Mouse (Mus musculus): Measurements from ENCODE around the gene Rbm41.

Gene Rbm41

GRCm38 (mm10) chrX:139997740-139998690, at the start of gene Rbm41:
Gene Rbm41, minus strand, starts transcription at chrX:139998595.
- Histone ChIP-seq H3K36me3 (ENCODE audit: insufficient read depth, low read length) (peaks cover 11% of the 10 kb centered on the region), H3K4me3 (replicated peaks; ENCODE audit: low read length) (peak within 1 kb of the TSS; percentile 67), H3K9me3 (ENCODE audit: low read length) (no peaks in the 10 kb centered on the region), H3K4me1 (replicated peaks; ENCODE audit: low read depth, low read length) (peaks cover 39% of the 10 kb centered on the region), H3K27me3 (ENCODE audit: insufficient read depth, low read length) (no peaks in the 10 kb centered on the region)
- TF ChIP-seq POU5F1 (IDR thresholded peaks at IDR 0.05; ENCODE audit: borderline replicate concordance, low read length), result no peak
- no peak for TF ChIP-seq CTCF (conservative IDR thresholded peaks at IDR 0.05; ENCODE audit: low read length)
- no peak for TF ChIP-seq NANOG (IDR thresholded peaks at IDR 0.05; ENCODE audit: borderline replicate concordance, low read length)

DNA sequence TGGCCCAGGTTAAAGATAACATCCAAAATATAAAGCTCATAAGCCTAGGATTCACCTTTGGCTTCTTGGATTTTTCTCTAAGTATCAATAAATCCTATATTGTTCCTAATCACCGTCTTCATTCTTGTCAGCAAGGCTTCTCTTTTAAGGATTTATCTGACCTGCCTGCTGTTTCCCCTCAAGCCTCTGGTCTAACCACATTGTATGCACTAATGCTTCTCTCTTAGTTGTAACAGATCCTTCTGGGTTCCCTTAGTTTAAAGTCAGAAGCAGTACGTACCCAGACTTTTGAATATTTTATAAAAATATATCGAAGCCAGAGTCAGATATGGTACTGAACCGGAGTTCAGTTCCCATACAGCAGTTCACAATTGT, 283 bp upstream of the Rbm41 start:
- Histone ChIP-seq H3K4me1 (replicated peaks; ENCODE audit: low read depth, low read length) (peaks cover 44% of the 10 kb centered on the region), H3K36me3 (ENCODE audit: insufficient read depth, low read length) (peaks cover 5% of the 10 kb centered on the region), H3K9me3 (ENCODE audit: low read length) (no peaks in the 10 kb centered on the region), H3K4me3 (replicated peaks; ENCODE audit: low read length) (peak overlapping the region; percentile 67), H3K27me3 (ENCODE audit: insufficient read depth, low read length) (no peaks in the 10 kb centered on the region)
- no peak for TF ChIP-seq NANOG (IDR thresholded peaks at IDR 0.05; ENCODE audit: borderline replicate concordance, low read length)
- no peak for TF ChIP-seq CTCF (conservative IDR thresholded peaks at IDR 0.05; ENCODE audit: low read length)
- no peak for TF ChIP-seq POU5F1 (IDR thresholded peaks at IDR 0.05; ENCODE audit: borderline replicate concordance, low read length)

DNA sequence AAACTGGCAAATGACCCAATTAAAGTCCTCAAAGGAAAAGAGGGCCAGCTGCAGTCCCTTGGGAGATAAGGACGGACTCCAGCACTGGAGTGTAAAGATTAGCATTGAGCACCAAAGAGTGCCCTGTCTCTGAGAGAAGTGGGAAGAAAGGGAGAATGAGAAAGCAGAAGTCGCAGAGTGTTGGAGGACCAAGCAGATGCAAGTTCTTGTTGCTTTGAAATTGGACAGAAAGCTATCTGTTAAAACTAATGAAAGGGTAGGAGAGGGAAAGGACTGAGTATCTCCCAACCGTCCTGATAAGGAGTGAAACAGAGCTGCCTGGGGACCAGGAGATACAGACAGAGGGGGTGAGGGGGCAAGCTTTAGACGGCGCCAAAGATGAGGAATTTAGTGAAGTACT, 16.3 kb downstream of the Rbm41 start:
- H3K4me1 ChIP-seq (replicated peaks; ENCODE audit: low read depth, low read length), result no peaks in the 10 kb centered on the region
- TF ChIP-seq NANOG (IDR thresholded peaks at IDR 0.05; ENCODE audit: borderline replicate concordance, low read length) (no peak), CTCF (conservative IDR thresholded peaks at IDR 0.05; ENCODE audit: low read length) (no peak), POU5F1 (IDR thresholded peaks at IDR 0.05; ENCODE audit: borderline replicate concordance, low read length) (no peak)
- H3K36me3 ChIP-seq (ENCODE audit: insufficient read depth, low read length), result peaks cover 10% of the 10 kb centered on the region
- no peaks in the 10 kb centered on the region for H3K9me3 ChIP-seq (ENCODE audit: low read length)
- no peaks in the 10 kb centered on the region for H3K27me3 ChIP-seq (ENCODE audit: insufficient read depth, low read length)
- H3K4me3 ChIP-seq (replicated peaks; ENCODE audit: low read length), result no peak overlapping the region

GRCm38 (mm10) chrX:139933507-139933906, 64.9 kb downstream of the Rbm41 start:
- H3K27me3 ChIP-seq (ENCODE audit: insufficient read depth, low read length), result no peaks in the 10 kb centered on the region
- no peaks in the 10 kb centered on the region for H3K36me3 ChIP-seq (ENCODE audit: insufficient read depth, low read length)
- H3K4me3 ChIP-seq (replicated peaks; ENCODE audit: low read length), result no peak overlapping the region
- no peak for TF ChIP-seq NANOG (IDR thresholded peaks at IDR 0.05; ENCODE audit: borderline replicate concordance, low read length)
- TF ChIP-seq CTCF (conservative IDR thresholded peaks at IDR 0.05; ENCODE audit: low read length), result no peak
- no peak for TF ChIP-seq POU5F1 (IDR thresholded peaks at IDR 0.05; ENCODE audit: borderline replicate concordance, low read length)
- no peaks in the 10 kb centered on the region for H3K9me3 ChIP-seq (ENCODE audit: low read length)
- no peaks in the 10 kb centered on the region for H3K4me1 ChIP-seq (replicated peaks; ENCODE audit: low read depth, low read length)

GRCm38 (mm10) chrX:139932472-139932871, 65.9 kb downstream of the Rbm41 start:
- H3K4me3 ChIP-seq (replicated peaks; ENCODE audit: low read length), result no peak overlapping the region
- no peaks in the 10 kb centered on the region for H3K36me3 ChIP-seq (ENCODE audit: insufficient read depth, low read length)
- no peak for TF ChIP-seq POU5F1 (IDR thresholded peaks at IDR 0.05; ENCODE audit: borderline replicate concordance, low read length)
- no peak for TF ChIP-seq NANOG (IDR thresholded peaks at IDR 0.05; ENCODE audit: borderline replicate concordance, low read length)
- H3K27me3 ChIP-seq (ENCODE audit: insufficient read depth, low read length), result no peaks in the 10 kb centered on the region
- no peaks in the 10 kb centered on the region for H3K4me1 ChIP-seq (replicated peaks; ENCODE audit: low read depth, low read length)
- H3K9me3 ChIP-seq (ENCODE audit: low read length), result no peaks in the 10 kb centered on the region

GRCm38 (mm10) chrX:139920572-139920971, 77.8 kb downstream of the Rbm41 start:
- TF ChIP-seq POU5F1 (IDR thresholded peaks at IDR 0.05; ENCODE audit: borderline replicate concordance, low read length) (no peak), NANOG (IDR thresholded peaks at IDR 0.05; ENCODE audit: borderline replicate concordance, low read length) (no peak), CTCF (conservative IDR thresholded peaks at IDR 0.05; ENCODE audit: low read length) (no peak)
- H3K4me3 ChIP-seq (replicated peaks; ENCODE audit: low read length), result no peak overlapping the region
- no peaks in the 10 kb centered on the region for H3K27me3 ChIP-seq (ENCODE audit: insufficient read depth, low read length)
- no peaks in the 10 kb centered on the region for H3K4me1 ChIP-seq (replicated peaks; ENCODE audit: low read depth, low read length)
- H3K36me3 ChIP-seq (ENCODE audit: insufficient read depth, low read length), result no peaks in the 10 kb centered on the region
- no peaks in the 10 kb centered on the region for H3K9me3 ChIP-seq (ENCODE audit: low read length)

DNA sequence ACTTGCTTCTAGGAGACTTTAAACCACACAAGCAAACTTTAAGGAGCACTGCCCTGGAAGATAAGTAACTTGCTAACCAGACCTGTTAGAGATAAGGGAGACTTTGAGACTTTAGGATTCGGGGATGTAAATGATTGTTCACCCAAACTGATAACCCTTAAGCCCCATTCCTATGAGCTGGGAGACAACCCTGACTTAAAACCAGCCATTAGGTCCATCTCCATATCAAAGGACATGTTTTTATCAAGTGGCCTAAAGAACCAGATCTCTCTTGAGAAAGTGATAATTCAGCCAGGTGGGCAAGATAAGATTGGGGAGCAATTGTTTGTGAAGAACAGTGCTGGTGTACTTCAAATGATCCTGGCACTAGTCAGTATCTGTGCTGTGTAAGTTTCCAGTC, 107.0 kb downstream of the Rbm41 start:
- Histone ChIP-seq H3K4me3 (replicated peaks; ENCODE audit: low read length) (no peak overlapping the region), H3K4me1 (replicated peaks; ENCODE audit: low read depth, low read length) (no peaks in the 10 kb centered on the region), H3K27me3 (ENCODE audit: insufficient read depth, low read length) (no peaks in the 10 kb centered on the region), H3K9me3 (ENCODE audit: low read length) (no peaks in the 10 kb centered on the region), H3K36me3 (ENCODE audit: insufficient read depth, low read length) (no peaks in the 10 kb centered on the region)
- no peak for TF ChIP-seq NANOG (IDR thresholded peaks at IDR 0.05; ENCODE audit: borderline replicate concordance, low read length)
- no peak for TF ChIP-seq POU5F1 (IDR thresholded peaks at IDR 0.05; ENCODE audit: borderline replicate concordance, low read length)
- TF ChIP-seq CTCF (conservative IDR thresholded peaks at IDR 0.05; ENCODE audit: low read length), result no peak

GRCm38 (mm10) chrX:139883221-139883620, 115.2 kb downstream of the Rbm41 start:
- Histone ChIP-seq H3K4me1 (replicated peaks; ENCODE audit: low read depth, low read length) (no peaks in the 10 kb centered on the region), H3K27me3 (ENCODE audit: insufficient read depth, low read length) (no peaks in the 10 kb centered on the region), H3K36me3 (ENCODE audit: insufficient read depth, low read length) (no peaks in the 10 kb centered on the region), H3K9me3 (ENCODE audit: low read length) (no peaks in the 10 kb centered on the region), H3K4me3 (replicated peaks; ENCODE audit: low read length) (no peak overlapping the region)
- TF ChIP-seq CTCF (conservative IDR thresholded peaks at IDR 0.05; ENCODE audit: low read length) (no peak), POU5F1 (IDR thresholded peaks at IDR 0.05; ENCODE audit: borderline replicate concordance, low read length) (no peak), NANOG (IDR thresholded peaks at IDR 0.05; ENCODE audit: borderline replicate concordance, low read length) (no peak)
